Mouse (Mus musculus) regulatory T cell (primary cell): ENCODE data around the gene Gm9112.
"Not testable (repeated sequence)": the region's sequence is repeated elsewhere in the genome, so short reads cannot be mapped to it uniquely, and the experiment has no call there.

Source experiments
- in situ Hi-C: fragments of 300-600 bp; cut with MboI, MseI; formaldehyde crosslinking; loops from one replicate; pipeline ENCODE4 v1.15.1; 2025; ENCODE audit warnings: high pct_unique_total_duplicates

Gene Gm9112

DNA sequence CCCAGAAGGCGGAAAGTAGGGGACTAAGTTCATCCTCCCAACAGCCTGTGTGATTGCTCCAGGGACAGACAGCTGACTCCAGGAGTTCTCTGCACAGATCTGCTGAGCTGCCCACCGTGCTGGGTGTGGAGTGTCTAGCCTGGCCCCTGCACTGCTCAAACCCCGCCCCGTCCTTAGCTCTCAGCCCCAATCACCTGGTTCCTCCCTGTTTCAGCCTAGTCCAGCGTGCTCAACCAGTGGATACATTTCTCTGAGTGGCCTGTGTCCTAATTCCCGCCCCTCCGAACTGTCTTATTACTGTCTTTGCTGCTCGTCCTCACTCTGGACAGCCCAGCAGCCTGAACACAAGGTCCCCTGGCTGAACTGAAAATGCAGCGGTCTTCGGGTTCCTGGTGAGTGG lies at the start of gene Gm9112, which contains the start of gene Dmrtc1b:
Gene Gm9112, minus strand, starts transcription at position 101 of the 400 bp plus-strand sequence.
Gene Dmrtc1b, plus strand, starts transcription at position 331 of the 400 bp plus-strand sequence.
- in situ Hi-C loops = not testable (repeated sequence)

- in situ Hi-C loops = loop anchor here (5.0 kb wide), 1 partner anchor 153 kb away; no protein-coding TSS in a partner anchor
Observed at GRCm38 (mm10) chrX:102724226-102724625, 16.8 kb upstream of the Gm9112 start.

DNA sequence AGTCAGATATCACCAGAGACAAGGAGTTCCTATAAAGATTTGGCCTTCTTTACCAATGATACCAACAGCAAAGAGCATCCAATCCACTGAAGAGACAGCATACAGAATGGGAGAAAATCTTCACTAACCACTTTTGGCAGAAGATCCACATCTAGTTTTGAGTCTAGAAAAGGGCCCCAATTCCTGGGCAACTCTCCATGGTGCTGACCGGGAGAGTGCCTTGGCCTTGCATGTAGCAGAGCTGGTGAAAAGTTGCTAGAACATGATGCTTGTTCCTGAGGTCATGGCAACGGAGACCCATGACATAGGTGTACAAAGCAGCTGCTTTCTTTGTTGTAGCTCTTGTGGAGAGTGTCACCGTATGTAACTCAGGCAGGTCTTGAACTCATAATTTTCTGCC lies 6.8 kb downstream of the Gm9112 start:
- in situ Hi-C loops = not testable (repeated sequence)

GRCm38 (mm10) chrX:102689252-102689651 lies 18.2 kb downstream of the Gm9112 start:
- in situ Hi-C loops = not testable (repeated sequence)

DNA sequence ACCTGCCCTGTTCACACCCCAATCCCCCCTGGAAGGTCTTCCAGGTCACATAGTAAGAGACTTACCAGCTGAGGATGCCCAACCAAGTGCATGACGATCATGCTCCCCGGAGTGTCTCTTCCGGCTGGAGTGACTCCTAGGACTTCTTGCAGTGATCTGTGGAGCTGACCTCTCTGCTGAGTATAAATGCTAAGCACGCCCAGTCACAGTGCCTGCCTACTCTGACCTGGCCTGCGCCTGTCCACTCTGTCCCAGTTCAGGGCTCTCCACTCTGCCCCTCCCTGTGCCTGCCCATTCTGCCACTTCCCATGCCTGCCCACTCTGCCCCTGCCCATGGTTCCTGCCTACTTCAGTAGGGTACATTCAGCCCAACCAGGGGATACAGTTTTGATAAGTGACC lies 20.6 kb downstream of the Gm9112 start, which contains the start of gene Gm3880:
Gene Gm3880, minus strand, starts transcription at position 101 of the 400 bp plus-strand sequence.
- in situ Hi-C loops = not testable (repeated sequence)

DNA sequence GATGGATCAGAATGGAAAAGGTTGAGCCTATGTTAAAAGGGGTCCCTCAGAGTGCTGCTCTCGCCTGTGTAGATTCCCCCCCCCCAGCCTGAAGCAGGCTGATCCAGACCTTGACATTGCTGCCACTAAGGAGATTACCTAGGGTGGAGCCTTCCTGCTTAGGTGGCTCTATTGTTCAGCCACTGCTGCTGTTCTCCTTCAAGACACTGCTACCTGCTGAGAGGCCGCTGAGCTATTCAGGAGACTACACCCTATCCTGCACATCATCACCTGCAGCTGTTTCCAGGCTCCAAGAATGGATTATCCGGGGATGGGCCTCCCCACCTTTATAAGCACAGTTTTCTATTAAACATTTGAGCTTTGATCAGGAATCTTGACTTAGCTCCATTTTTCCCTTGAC lies 22.7 kb downstream of the Gm9112 start:
- in situ Hi-C loops = loop anchor here (5.0 kb wide), 1 partner anchor 248 kb away; no protein-coding TSS in a partner anchor

- in situ Hi-C loops = no loop called here
Observed at GRCm38 (mm10) chrX:102666641-102667040, 40.8 kb downstream of the Gm9112 start.

DNA sequence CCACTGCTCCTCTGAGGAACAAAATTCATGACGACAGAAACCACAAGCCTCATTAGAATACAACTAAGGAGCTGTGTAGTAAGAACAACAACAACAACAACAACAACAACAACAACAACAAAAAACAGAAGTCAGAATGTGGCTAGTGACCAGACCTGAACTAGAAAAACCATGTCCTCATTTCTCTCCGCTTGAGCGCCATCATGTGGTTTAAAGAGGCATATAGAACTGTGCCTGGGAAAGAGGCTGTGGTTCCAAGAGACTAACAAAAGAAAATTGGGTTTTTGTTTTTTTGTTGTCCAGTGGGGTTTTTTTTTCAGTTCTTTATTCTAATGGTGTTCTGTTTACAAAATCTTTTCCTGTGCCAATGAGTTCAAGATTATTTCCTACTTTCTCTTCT lies 46.7 kb downstream of the Gm9112 start:
- in situ Hi-C loops = no loop called here
